Mouse (Mus musculus) hindbrain, embryonic 15.5 days (tissue): ENCODE data around the gene Glod4. TPM values are rescaled to one million over a fixed set of nuclear protein-coding genes. Genes with fewer than 3 reads are reported as not detected.
"Not testable (repeated sequence)": the region's sequence is repeated elsewhere in the genome, so short reads cannot be mapped to it uniquely, and the experiment has no call there.

Source experiments
- ATAC-seq: fragments of 200-750 bp; cut with Nextera tagmentation; 2 replicates; pipeline ENCODE4 v1.8.0; 2017; ENCODE audit warnings: low read depth, moderate number of reproducible peaks, moderate TSS enrichment; ENCODE audit not compliant: low FRiP score
- H3K27ac ChIP-seq: fragments of 300-500 bp; sonication (generic); replicated peaks from 2 replicates; pipeline ENCODE4 v1.5.1; 2015; ENCODE audit warnings: mild to moderate bottlenecking, inconsistent platforms
- H3K27me3 ChIP-seq: fragments of 300-500 bp; sonication (generic); 2 replicates; pipeline ENCODE4 v1.6.1; 2015; ENCODE audit warnings: control low read depth, inconsistent platforms
- H3K36me3 ChIP-seq: fragments of 300-500 bp; sonication (generic); 2 replicates; pipeline ENCODE4 v1.6.1; 2015; ENCODE audit warnings: control low read depth, inconsistent platforms
- H3K4me1 ChIP-seq: fragments of 300-500 bp; sonication (generic); replicated peaks from 2 replicates; pipeline ENCODE4 v1.6.1; 2015; ENCODE audit warnings: control low read depth, inconsistent platforms
- H3K4me2 ChIP-seq: fragments of 300-500 bp; sonication (generic); 2 replicates; pipeline ENCODE4 v1.6.1; 2015; ENCODE audit warnings: moderate library complexity, mild to moderate bottlenecking, inconsistent platforms
- H3K4me3 ChIP-seq: fragments of 300-500 bp; sonication (generic); 2 replicates; pipeline ENCODE4 v1.5.1; 2015; ENCODE audit warnings: mild to moderate bottlenecking, inconsistent platforms
- H3K9ac ChIP-seq: fragments of 300-500 bp; sonication (generic); 2 replicates; pipeline ENCODE4 v1.6.1; 2015; ENCODE audit warnings: inconsistent platforms
- H3K9me3 ChIP-seq: fragments of 300-500 bp; sonication (generic); 2 replicates; pipeline ENCODE4 v1.6.1; 2016; ENCODE audit warnings: control low read depth, inconsistent platforms
- WGBS: fragments of 180-500 bp; shearing (Covaris S2); methylation state at CpG from one replicate; pipeline ENCODE4 v1.1.7; 2015; 5-methylcytosine and 5-hydroxymethylcytosine counted together
- polyA plus RNA-seq: library from polyadenylated mRNA; unstranded; fragments of >200 nt; fragmentation: Nextera tagmentation; extraction: Ambion mirVana; gene quantifications from 2 replicates; pipeline ENCODE4 v1.2.1, GENCODE M21; 2015

The Glod4 gene
- polyA plus RNA-seq, 1 experiment from 2014 or later: 120 TPM

- H3K4me2 ChIP-seq: peak overlapping the region; percentile 83
- H3K27me3 ChIP-seq: no peaks in the 10 kb centered on the region
- H3K36me3 ChIP-seq: peaks cover 28% of the 10 kb centered on the region
- peak overlapping the region; percentile 92 for H3K27ac ChIP-seq
- peak overlapping the region; percentile 94 for H3K9ac ChIP-seq
- peak overlapping the region; percentile 88 for H3K4me3 ChIP-seq
- peak; percentile 43 for ATAC-seq
- peaks cover 11% of the 10 kb centered on the region for H3K4me1 ChIP-seq
- 2% methylated on average over 33 of the region's 33 CpGs for WGBS
- no peaks in the 10 kb centered on the region for H3K9me3 ChIP-seq
These were observed 26.7 kb downstream of the Glod4 start for GRCm38 (mm10) chr11:76216681-76217389.

GRCm38 (mm10) chr11:76216049-76216540 is 27.4 kb downstream of the Glod4 start:
- WGBS: 96% methylated on average over 5 of the region's 5 CpGs
- Histone ChIP-seq H3K27me3 (no peaks in the 10 kb centered on the region), H3K4me3 (peak overlapping the region; percentile 88), H3K27ac (peak overlapping the region; percentile 92; the same call in 1 of the 2 replicates), H3K4me1 (peaks cover 11% of the 10 kb centered on the region), H3K9ac (no peak overlapping the region), H3K36me3 (peaks cover 22% of the 10 kb centered on the region), H3K9me3 (no peaks in the 10 kb centered on the region), H3K4me2 (peak overlapping the region; percentile 83)
- no peak for ATAC-seq

- 94% methylated on average over 2 of the region's 2 CpGs for WGBS
- H3K36me3 ChIP-seq: peaks cover 21% of the 10 kb centered on the region
- no peak overlapping the region for H3K4me3 ChIP-seq
- no peak overlapping the region for H3K27ac ChIP-seq
- peaks cover 11% of the 10 kb centered on the region for H3K4me1 ChIP-seq
- no peak overlapping the region for H3K4me2 ChIP-seq
- no peak for ATAC-seq
- no peaks in the 10 kb centered on the region for H3K9me3 ChIP-seq
- no peak overlapping the region for H3K9ac ChIP-seq
- H3K27me3 ChIP-seq: no peaks in the 10 kb centered on the region
These were observed 28.5 kb downstream of the Glod4 start for GRCm38 (mm10) chr11:76215011-76215410.

- 15% methylated on average over 5 of the region's 5 CpGs for WGBS
- Histone ChIP-seq H3K9ac (no peak overlapping the region), H3K4me3 (no peak overlapping the region), H3K4me2 (no peak overlapping the region), H3K4me1 (peaks cover 11% of the 10 kb centered on the region), H3K36me3 (peaks cover 24% of the 10 kb centered on the region), H3K27me3 (no peaks in the 10 kb centered on the region), H3K9me3 (no peaks in the 10 kb centered on the region), H3K27ac (no peak overlapping the region)
- no peak for ATAC-seq
These were observed 29.7 kb downstream of the Glod4 start for GRCm38 (mm10) chr11:76213841-76214240.

GRCm38 (mm10) chr11:76211595-76211994 is 31.9 kb downstream of the Glod4 start:
- not testable (repeated sequence) for H3K9ac ChIP-seq, H3K4me2 ChIP-seq, H3K4me1 ChIP-seq, H3K27me3 ChIP-seq, ATAC-seq, H3K4me3 ChIP-seq, H3K9me3 ChIP-seq, H3K27ac ChIP-seq
- 89% methylated on average over 5 of the region's 6 CpGs for WGBS
- H3K36me3 ChIP-seq: peaks cover 45% of the 10 kb centered on the region

GRCm38 (mm10) chr11:76210228-76210985 is 33.1 kb downstream of the Glod4 start:
- WGBS: 89% methylated on average over 13 of the region's 13 CpGs
- H3K4me3 ChIP-seq: no peak overlapping the region
- H3K9me3 ChIP-seq: no peaks in the 10 kb centered on the region
- H3K9ac ChIP-seq: no peak overlapping the region
- H3K36me3 ChIP-seq: peaks cover 57% of the 10 kb centered on the region
- no peak overlapping the region for H3K27ac ChIP-seq
- no peak for ATAC-seq
- no peaks in the 10 kb centered on the region for H3K27me3 ChIP-seq
- no peaks in the 10 kb centered on the region for H3K4me1 ChIP-seq
- no peak overlapping the region for H3K4me2 ChIP-seq

GRCm38 (mm10) chr11:76206793-76207192 is 36.7 kb downstream of the Glod4 start:
- ATAC-seq: no peak
- Histone ChIP-seq H3K36me3 (peaks cover 46% of the 10 kb centered on the region), H3K4me1 (peaks cover 16% of the 10 kb centered on the region), H3K9ac (no peak overlapping the region), H3K9me3 (no peaks in the 10 kb centered on the region), H3K27ac (no peak overlapping the region), H3K4me3 (no peak overlapping the region), H3K27me3 (no peaks in the 10 kb centered on the region), H3K4me2 (no peak overlapping the region)
- WGBS: 89% methylated on average over 5 of the region's 5 CpGs

GRCm38 (mm10) chr11:76201761-76202674 is 41.5 kb downstream of the Glod4 start:
- under 1% methylated on average over 87 of the region's 90 CpGs for WGBS
- Histone ChIP-seq H3K4me3 (peak overlapping the region; percentile 90), H3K27ac (peak overlapping the region; percentile 88), H3K36me3 (peaks cover 21% of the 10 kb centered on the region), H3K4me2 (peak overlapping the region; percentile 80), H3K9me3 (no peaks in the 10 kb centered on the region), H3K9ac (peak overlapping the region; percentile 91), H3K27me3 (no peaks in the 10 kb centered on the region), H3K4me1 (peaks cover 22% of the 10 kb centered on the region)
- peak; percentile 97 for ATAC-seq

- ATAC-seq: no peak
These were observed 46.5 kb downstream of the Glod4 start for GRCm38 (mm10) chr11:76196977-76197469.

GRCm38 (mm10) chr11:76196275-76196976 is 47.1 kb downstream of the Glod4 start:
- WGBS: 59% methylated on average over 8 of the region's 8 CpGs

More at GRCm38 (mm10) chr11:76196977-76197469, 46.5 kb downstream of the Glod4 start:
- no peak overlapping the region for H3K9ac ChIP-seq
- no peaks in the 10 kb centered on the region for H3K36me3 ChIP-seq
- H3K27me3 ChIP-seq: no peaks in the 10 kb centered on the region
- WGBS: 58% methylated on average over 8 of the region's 8 CpGs
- H3K4me3 ChIP-seq: no peak overlapping the region
- no peak overlapping the region for H3K27ac ChIP-seq
- H3K4me2 ChIP-seq: no peak overlapping the region
- H3K4me1 ChIP-seq: peaks cover 6% of the 10 kb centered on the region
- H3K9me3 ChIP-seq: no peaks in the 10 kb centered on the region

GRCm38 (mm10) chr11:76186908-76187307 is 56.6 kb downstream of the Glod4 start:
- H3K36me3 ChIP-seq: no peaks in the 10 kb centered on the region
- no peak overlapping the region for H3K4me2 ChIP-seq
- no peak for ATAC-seq
- H3K4me1 ChIP-seq: no peaks in the 10 kb centered on the region
- H3K4me3 ChIP-seq: no peak overlapping the region
- no peak overlapping the region for H3K9ac ChIP-seq
- no peaks in the 10 kb centered on the region for H3K9me3 ChIP-seq
- H3K27me3 ChIP-seq: no peaks in the 10 kb centered on the region
- 90% methylated on average over 6 of the region's 6 CpGs for WGBS
- H3K27ac ChIP-seq: no peak overlapping the region

More at GRCm38 (mm10) chr11:76196275-76196976, 47.1 kb downstream of the Glod4 start:
- H3K4me3 ChIP-seq: no peak overlapping the region
- H3K36me3 ChIP-seq: no peaks in the 10 kb centered on the region
- peaks cover 4% of the 10 kb centered on the region for H3K4me1 ChIP-seq
- no peak overlapping the region for H3K27ac ChIP-seq
- H3K9me3 ChIP-seq: no peaks in the 10 kb centered on the region
- no peak for ATAC-seq
- no peaks in the 10 kb centered on the region for H3K27me3 ChIP-seq
- H3K4me2 ChIP-seq: no peak overlapping the region
- H3K9ac ChIP-seq: no peak overlapping the region
